Mouse (Mus musculus) kidney, adult 2 months (tissue): ENCODE measurements around the gene Nphs2. TPM values are rescaled to one million over a fixed set of nuclear protein-coding genes. Genes with fewer than 3 reads are reported as not detected.
"Not testable (repeated sequence)": the region's sequence is repeated elsewhere in the genome, so short reads cannot be mapped to it uniquely, and the experiment has no call there.

ENCODE experiments used
- DNase-seq: peaks from one replicate; pipeline ENCODE4 v3.0.0; 2021
- H3K27ac ChIP-seq: fragments of 200-500 bp; 2 replicates; pipeline ENCODE4 v1.5.1; 2012; ENCODE audit warnings: low read depth, low read length, control low read depth, inconsistent platforms; ENCODE audit not compliant: insufficient read depth
- H3K27me3 ChIP-seq: fragments of 200-500 bp; replicated peaks from 2 replicates; pipeline ENCODE4 v1.6.1; 2012; ENCODE audit warnings: mild to moderate bottlenecking, moderate library complexity, low read length, inconsistent platforms; ENCODE audit not compliant: control insufficient read depth, insufficient read depth
- H3K36me3 ChIP-seq: fragments of 200-500 bp; 2 replicates; pipeline ENCODE4 v1.6.1; 2012; ENCODE audit warnings: mild to moderate bottlenecking, moderate library complexity, low read length, inconsistent platforms; ENCODE audit not compliant: control insufficient read depth, insufficient read depth
- H3K4me1 ChIP-seq: fragments of 200-500 bp; 2 replicates; pipeline ENCODE4 v1.6.1; 2011; ENCODE audit warnings: low read length; ENCODE audit not compliant: control insufficient read depth, insufficient read depth
- H3K4me3 ChIP-seq: fragments of 200-500 bp; 2 replicates; pipeline ENCODE4 v1.5.1; 2011; ENCODE audit warnings: mild to moderate bottlenecking, low read depth, low read length, control low read depth; ENCODE audit not compliant: insufficient read depth
- CTCF ChIP-seq: fragments of 200-500 bp; conservative IDR thresholded peaks from 2 replicates; pipeline ENCODE4 v1.5.1; 2011; ENCODE audit warnings: low read depth, mild to moderate bottlenecking, control low read depth, low read length, moderate library complexity, mixed read lengths; ENCODE audit not compliant: insufficient read depth, insufficient read length
- POLR2A ChIP-seq: fragments of 200-500 bp; IDR thresholded peaks from one replicate; pipeline ENCODE4 v1.6.1; 2011; ENCODE audit warnings: low read depth, low read length, control low read depth
- whole genome bisulfite sequencing: fragments of 180-500 bp; shearing (Covaris S2); methylation state at CpG from one replicate; pipeline ENCODE4 v1.1.7; 2018; 5-methylcytosine and 5-hydroxymethylcytosine counted together
- polyA plus RNA-seq: library from polyadenylated mRNA; depleted of rRNA; stranded (reverse); fragments of >200 nt; gene quantifications from 2 replicates; pipeline ENCODE4 v1.2.3, GENCODE M21; 2012; rRNA removed

The Nphs2 gene
- 41.4 and 56.0 TPM in 2 replicates for polyA plus RNA-seq

DNA sequence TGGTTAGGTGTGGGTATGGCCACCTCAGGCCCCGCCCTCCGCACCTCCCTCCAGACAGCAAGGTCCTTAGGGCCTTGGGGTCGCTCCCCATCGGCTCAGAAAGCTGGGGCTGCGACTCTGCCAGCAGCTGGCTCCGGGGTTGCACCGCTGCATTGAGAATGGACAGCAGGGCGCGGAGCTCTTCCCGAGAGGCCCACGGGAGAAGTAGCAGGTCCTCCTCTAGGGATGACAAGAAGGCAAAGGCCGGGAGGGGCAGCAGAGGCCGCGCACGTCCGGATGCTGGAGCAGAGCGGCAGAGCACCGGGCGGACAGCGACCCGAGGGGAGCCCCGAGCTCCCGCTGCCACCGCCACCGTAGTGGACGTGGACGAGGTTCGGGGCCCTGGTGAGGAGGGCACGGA is at the start of gene Nphs2:
Nphs2 (plus strand) TSS at position 98 of the 400 bp plus-strand sequence.
- DNase-seq, result no peak

DNA sequence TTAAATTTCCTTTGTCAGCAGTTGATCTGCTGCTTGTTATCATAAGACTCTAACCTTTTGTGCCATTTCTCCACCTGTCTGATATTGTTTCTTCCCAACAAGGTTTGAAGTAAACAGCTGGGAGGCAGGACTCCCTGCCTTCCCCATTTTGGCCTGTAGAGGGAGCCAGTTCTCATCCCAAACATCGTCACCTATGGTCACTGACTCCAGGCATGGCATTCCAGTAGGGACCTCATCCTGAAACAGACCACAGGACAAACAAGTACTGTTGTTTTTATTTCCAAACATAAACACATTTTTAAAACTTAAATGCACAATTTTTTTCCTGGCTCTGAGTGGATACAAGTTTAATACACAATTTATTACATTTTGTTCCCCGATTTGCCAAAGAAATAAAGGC is 47.2 kb upstream of the Nphs2 start:
- no peaks in the 10 kb centered on the region for H3K36me3 ChIP-seq
- H3K4me3 ChIP-seq, result no peak overlapping the region
- WGBS, result 51% methylated on average over 2 of the region's 2 CpGs
- TF ChIP-seq CTCF (peak; percentile 95), POLR2A (no peak)
- no peaks in the 10 kb centered on the region for H3K4me1 ChIP-seq
- H3K27me3 ChIP-seq, result no peaks in the 10 kb centered on the region
- peak; percentile 66 for DNase-seq
- H3K27ac ChIP-seq, result no peak overlapping the region

More for the DNA sequence above, at the start of gene Nphs2:
- H3K27me3 ChIP-seq, result no peaks in the 10 kb centered on the region
- no peak within 1 kb of the TSS for H3K4me3 ChIP-seq
- WGBS, result 7% methylated on average over 29 of the region's 29 CpGs
- TF ChIP-seq CTCF (no peak), POLR2A (no peak)
- no peaks in the 10 kb centered on the region for H3K36me3 ChIP-seq
- no peak within 1 kb of the TSS for H3K27ac ChIP-seq
- no peaks in the 10 kb centered on the region for H3K4me1 ChIP-seq

DNA sequence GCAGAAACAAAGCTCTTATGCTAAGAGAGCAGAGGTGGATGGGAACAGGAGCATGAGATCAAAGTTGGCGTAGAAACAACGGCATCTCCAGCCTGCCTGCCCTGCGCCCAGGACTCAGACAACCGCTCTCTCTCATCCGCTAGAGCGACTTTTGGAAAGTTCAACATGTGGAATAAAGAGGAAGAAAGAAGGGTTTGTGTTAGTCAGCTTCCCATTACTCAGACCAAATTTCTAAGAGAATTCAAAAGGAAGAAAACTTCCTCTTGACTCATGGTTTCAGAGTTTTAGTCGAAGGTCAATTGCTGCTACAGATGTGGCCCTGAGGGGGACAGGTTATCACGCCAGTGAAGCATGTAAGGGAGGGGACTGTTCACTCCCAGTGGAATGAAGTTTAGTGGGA is 46.6 kb upstream of the Nphs2 start:
- H3K4me3 ChIP-seq, result no peak overlapping the region
- 86% methylated on average over 8 of the region's 8 CpGs for WGBS
- H3K36me3 ChIP-seq, result no peaks in the 10 kb centered on the region
- H3K27ac ChIP-seq, result no peak overlapping the region
- no peaks in the 10 kb centered on the region for H3K27me3 ChIP-seq
- no peak for DNase-seq
- no peaks in the 10 kb centered on the region for H3K4me1 ChIP-seq
- TF ChIP-seq POLR2A (no peak), CTCF (no peak)

DNA sequence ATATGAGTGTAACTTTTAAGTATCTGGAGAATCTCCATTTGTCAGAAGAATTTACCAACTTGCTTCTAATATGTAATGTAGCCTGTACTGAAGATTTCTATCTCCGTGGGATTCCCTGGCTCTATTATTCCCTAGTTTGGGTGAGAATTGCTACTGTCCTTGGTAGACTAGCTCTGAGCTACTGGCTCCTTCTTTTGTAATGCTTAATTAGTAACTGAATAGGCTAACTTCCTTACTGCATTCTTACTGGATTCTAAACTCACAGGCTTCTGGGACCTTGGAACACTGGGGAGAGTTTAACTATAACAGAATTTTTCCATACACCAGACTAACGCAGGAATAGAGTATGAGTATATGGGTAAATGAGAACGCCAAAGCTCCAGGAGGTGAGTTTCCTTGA is 42.0 kb upstream of the Nphs2 start:
- DNase-seq, result peak; percentile 31
- H3K4me1 ChIP-seq, H3K36me3 ChIP-seq, H3K27ac ChIP-seq, H3K4me3 ChIP-seq, H3K27me3 ChIP-seq: not testable (repeated sequence)
- 33% methylated on average over 3 of the region's 3 CpGs for WGBS

DNA sequence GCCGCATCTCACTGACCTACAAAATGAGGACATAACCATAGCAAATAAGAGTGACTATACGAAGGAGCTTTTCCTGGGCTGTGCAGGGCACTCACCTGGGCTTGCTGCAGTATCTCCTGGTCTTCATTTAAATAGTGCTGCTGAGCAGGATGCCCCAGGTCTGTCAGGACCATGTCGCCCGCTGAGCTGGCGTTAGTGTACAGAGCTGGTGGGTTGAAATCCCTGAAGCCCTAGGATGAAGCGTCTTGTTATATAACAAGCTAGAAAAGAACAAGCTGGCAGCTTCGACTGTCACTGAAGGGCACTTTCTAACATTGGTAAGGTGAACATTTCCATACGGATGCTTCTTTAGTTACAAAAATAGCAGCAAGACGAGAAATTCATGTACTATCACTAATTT is 40.1 kb upstream of the Nphs2 start:
- Histone ChIP-seq H3K4me1 (no peaks in the 10 kb centered on the region), H3K27ac (no peak overlapping the region), H3K27me3 (no peaks in the 10 kb centered on the region), H3K4me3 (no peak overlapping the region), H3K36me3 (no peaks in the 10 kb centered on the region)
- no peak for DNase-seq
- no peak for TF ChIP-seq POLR2A
- no peak for TF ChIP-seq CTCF
- 83% methylated on average over 9 of the region's 9 CpGs for WGBS

DNA sequence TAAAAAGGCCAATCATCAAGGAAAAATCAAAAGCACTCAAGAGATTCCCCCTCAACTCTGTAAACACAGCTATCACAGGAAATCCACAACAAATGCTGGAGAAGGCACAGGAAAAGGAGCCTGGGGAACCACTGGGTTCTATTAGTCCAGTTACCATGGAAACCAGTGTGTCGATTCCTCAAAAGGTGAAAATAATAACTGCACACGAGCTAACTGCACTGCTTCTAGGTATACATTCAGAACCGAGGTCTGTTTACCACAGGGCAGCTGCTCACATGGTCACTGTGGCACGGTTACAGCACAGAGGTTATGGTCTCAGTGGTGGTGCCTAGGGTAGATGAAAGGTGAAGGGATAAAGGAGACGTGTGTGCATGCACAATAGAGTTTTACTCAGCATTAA is 38.9 kb upstream of the Nphs2 start:
- Histone ChIP-seq H3K36me3 (no peaks in the 10 kb centered on the region), H3K27ac (no peak overlapping the region), H3K4me3 (no peak overlapping the region), H3K4me1 (no peaks in the 10 kb centered on the region), H3K27me3 (no peaks in the 10 kb centered on the region)
- TF ChIP-seq CTCF (no peak), POLR2A (no peak)
- no peak for DNase-seq
- 49% methylated on average over 5 of the region's 5 CpGs for WGBS

DNA sequence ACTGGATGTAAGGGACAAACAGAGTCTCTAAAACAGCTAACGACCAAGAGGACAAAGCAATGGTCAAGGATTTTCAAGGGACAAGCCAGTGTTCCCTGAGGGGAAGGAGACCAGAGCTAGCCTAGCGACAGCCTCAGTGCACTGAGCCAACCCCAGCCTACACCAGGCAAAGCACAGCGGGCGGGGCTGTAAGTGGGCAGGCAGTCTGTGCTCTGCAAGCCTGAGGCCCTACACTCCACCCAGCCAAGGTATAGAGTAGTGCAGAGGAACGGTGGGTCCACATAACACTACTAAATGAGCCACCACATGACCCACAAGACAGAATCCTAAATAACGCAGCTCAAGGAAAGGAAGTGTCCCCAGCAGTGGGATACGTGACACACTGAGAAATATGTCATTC is 36.9 kb upstream of the Nphs2 start:
- WGBS, result 69% methylated on average over 7 of the region's 7 CpGs

DNA sequence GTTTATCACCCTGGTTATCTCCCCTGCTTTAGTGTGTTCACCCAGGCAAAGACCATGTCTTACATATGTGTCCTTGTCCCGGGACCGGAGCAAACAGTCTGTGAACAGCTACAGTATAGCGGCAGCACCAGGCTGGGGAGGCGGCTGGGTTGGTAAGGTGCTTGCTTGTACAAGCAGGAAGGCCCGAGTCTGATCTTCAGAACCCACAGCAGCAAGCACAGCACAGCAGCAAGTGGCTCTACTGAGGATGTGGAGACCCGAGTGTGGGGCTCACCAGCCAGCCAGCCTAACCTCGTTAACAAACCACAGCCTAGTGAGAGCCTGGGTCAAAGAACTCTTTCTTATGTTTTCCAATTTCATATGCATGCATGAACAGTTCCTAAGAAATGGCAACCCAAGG is 30.4 kb upstream of the Nphs2 start:
- Histone ChIP-seq H3K4me3 (no peak overlapping the region), H3K4me1 (no peaks in the 10 kb centered on the region), H3K27ac (no peak overlapping the region), H3K27me3 (no peaks in the 10 kb centered on the region), H3K36me3 (no peaks in the 10 kb centered on the region)
- DNase-seq, result no peak
- TF ChIP-seq CTCF (no peak), POLR2A (no peak)
- WGBS, result 80% methylated on average over 7 of the region's 7 CpGs

More for the DNA sequence above, 36.9 kb upstream of the Nphs2 start:
- TF ChIP-seq POLR2A (no peak), CTCF (no peak)
- Histone ChIP-seq H3K4me1 (no peaks in the 10 kb centered on the region), H3K4me3 (no peak overlapping the region), H3K27me3 (no peaks in the 10 kb centered on the region), H3K27ac (no peak overlapping the region), H3K36me3 (no peaks in the 10 kb centered on the region)
- DNase-seq, result no peak
